Mouse (Mus musculus): ENCODE measurements around the gene Arhgap1.

The Arhgap1 gene

GRCm38 (mm10) chr2:91649152-91649551 is 508 bp upstream of the Arhgap1 start:
- DNase-seq (ENCODE audit: low spot score): no peak

- no peak for DNase-seq (ENCODE audit: low spot score)
These were observed 818 bp downstream of the Arhgap1 start for GRCm38 (mm10) chr2:91650360-91650995.

GRCm38 (mm10) chr2:91651458-91652258 is 2.0 kb downstream of the Arhgap1 start:
- no peak for DNase-seq (ENCODE audit: low spot score)

- peak; percentile 21 for DNase-seq (ENCODE audit: low spot score)
These were observed 3.2 kb downstream of the Arhgap1 start for GRCm38 (mm10) chr2:91652863-91653262.

- DNase-seq (ENCODE audit: low spot score): no peak
These were observed 5.7 kb downstream of the Arhgap1 start for GRCm38 (mm10) chr2:91655388-91655787.

GRCm38 (mm10) chr2:91655827-91656226 is 6.2 kb downstream of the Arhgap1 start:
- no peak for DNase-seq (ENCODE audit: low spot score)

- no peak for DNase-seq (ENCODE audit: low spot score)
These were observed 7.1 kb downstream of the Arhgap1 start for GRCm38 (mm10) chr2:91656774-91657173.

GRCm38 (mm10) chr2:91659657-91660056 is 10.0 kb downstream of the Arhgap1 start:
- DNase-seq (ENCODE audit: low spot score): no peak

- no peak for DNase-seq (ENCODE audit: low spot score)
These were observed 11.3 kb downstream of the Arhgap1 start for GRCm38 (mm10) chr2:91660981-91661380.

GRCm38 (mm10) chr2:91664780-91665179 is 15.1 kb downstream of the Arhgap1 start:
- DNase-seq (ENCODE audit: low spot score): no peak

- no peak for DNase-seq (ENCODE audit: low spot score)
These were observed 16.8 kb downstream of the Arhgap1 start for GRCm38 (mm10) chr2:91666386-91666910.

- no peak for DNase-seq (ENCODE audit: low spot score)
These were observed 18.1 kb downstream of the Arhgap1 start for GRCm38 (mm10) chr2:91667747-91668146.

GRCm38 (mm10) chr2:91669326-91669725 is 19.7 kb downstream of the Arhgap1 start:
- no peak for DNase-seq (ENCODE audit: low spot score)

GRCm38 (mm10) chr2:91670038-91670437 is 20.4 kb downstream of the Arhgap1 start:
- no peak for DNase-seq (ENCODE audit: low spot score)

GRCm38 (mm10) chr2:91673587-91673986 is 23.9 kb downstream of the Arhgap1 start:
- DNase-seq (ENCODE audit: low spot score): no peak

- DNase-seq (ENCODE audit: low spot score): no peak
These were observed 25.2 kb downstream of the Arhgap1 start for GRCm38 (mm10) chr2:91674895-91675294.

- DNase-seq (ENCODE audit: low spot score): no peak
These were observed 26.8 kb downstream of the Arhgap1 start for GRCm38 (mm10) chr2:91676420-91676819.

GRCm38 (mm10) chr2:91676961-91677360 is 27.3 kb downstream of the Arhgap1 start:
- DNase-seq (ENCODE audit: low spot score): no peak

- peak; percentile 69 for DNase-seq (ENCODE audit: low spot score)
These were observed 33.2 kb downstream of the Arhgap1 start for GRCm38 (mm10) chr2:91682850-91683249.

- DNase-seq (ENCODE audit: low spot score): no peak
These were observed 34.3 kb downstream of the Arhgap1 start for GRCm38 (mm10) chr2:91683919-91684318.

- no peak for DNase-seq (ENCODE audit: low spot score)
These were observed 39.8 kb downstream of the Arhgap1 start for GRCm38 (mm10) chr2:91689452-91689851.

- no peak for DNase-seq (ENCODE audit: low spot score)
These were observed 46.0 kb downstream of the Arhgap1 start for GRCm38 (mm10) chr2:91695436-91696224.

- DNase-seq (ENCODE audit: low spot score): no peak
These were observed 46.5 kb downstream of the Arhgap1 start for GRCm38 (mm10) chr2:91696225-91696590.
